Mouse (Mus musculus): ENCODE data around the gene Crxos.

Crxos gene

GRCm38 (mm10) chr7:15921796-15922195, 39.4 kb downstream of the Crxos start:
- peak; percentile 68 for DNase-seq (ENCODE audit: low read depth, low spot score)

DNA sequence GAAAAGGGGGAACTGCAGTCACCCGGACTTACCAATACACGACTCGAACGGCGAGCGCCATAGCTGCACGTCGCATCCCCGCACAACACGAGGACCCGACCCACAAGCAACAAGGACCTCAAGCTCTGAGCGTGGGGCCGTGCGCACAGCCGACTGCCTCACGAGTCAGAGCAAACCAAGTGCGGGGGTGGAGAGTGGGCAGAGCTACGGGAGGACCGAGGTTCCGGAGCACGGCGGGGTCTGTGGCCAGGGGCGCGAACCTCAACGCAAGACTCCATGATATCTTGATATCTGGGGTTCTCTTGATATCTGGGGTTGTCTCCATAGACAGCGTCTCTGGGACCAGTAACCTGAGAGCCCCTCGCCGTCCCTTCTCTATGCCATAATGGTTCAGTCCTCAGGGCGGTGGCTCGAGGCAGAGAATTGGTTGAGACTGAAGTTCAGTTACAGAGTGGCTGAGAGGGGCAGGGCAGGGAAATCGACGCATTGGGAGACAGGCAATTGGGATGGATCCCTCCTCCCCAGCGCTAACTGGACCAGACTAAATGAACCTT, 39.9 kb downstream of the Crxos start, which contains the start of gene Selenow:
TSS of gene Selenow (minus strand) at position 183 of the 554 bp plus-strand sequence.
- DNase-seq (ENCODE audit: low read depth, low spot score), result peak; percentile 94

- peak; percentile 47 for DNase-seq (ENCODE audit: low read depth, low spot score)
These were observed 47.5 kb downstream of the Crxos start for GRCm38 (mm10) chr7:15929910-15930309.

GRCm38 (mm10) chr7:15930543-15930942, 48.1 kb downstream of the Crxos start:
- DNase-seq (ENCODE audit: low read depth, low spot score), result no peak

DNA sequence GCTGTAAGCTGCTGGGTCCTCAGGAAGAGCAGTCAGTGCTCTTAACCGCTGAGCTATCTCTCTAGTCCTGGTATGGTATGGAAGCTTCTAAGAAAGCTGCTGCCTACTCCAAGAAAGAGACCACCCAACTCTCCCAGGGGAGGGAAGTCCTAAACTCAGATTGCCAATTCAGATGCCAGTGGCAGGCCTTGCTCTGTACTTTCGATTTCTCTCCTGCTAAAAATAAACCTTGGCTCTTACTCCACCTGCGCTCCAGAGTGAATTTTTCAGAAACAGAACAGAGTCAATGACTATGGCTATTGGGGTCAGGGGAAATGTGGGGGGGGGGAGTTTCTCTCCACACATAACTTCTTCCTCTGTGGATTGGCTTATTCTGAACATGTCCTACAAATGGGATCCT, 49.2 kb downstream of the Crxos start:
- no peak for DNase-seq (ENCODE audit: low read depth, low spot score)

GRCm38 (mm10) chr7:15933437-15934359, 51.3 kb downstream of the Crxos start:
- DNase-seq (ENCODE audit: low read depth, low spot score), result no peak

GRCm38 (mm10) chr7:15937491-15937890, 55.1 kb downstream of the Crxos start:
- no peak for DNase-seq (ENCODE audit: low read depth, low spot score)

GRCm38 (mm10) chr7:15938621-15939020, 56.2 kb downstream of the Crxos start:
- DNase-seq (ENCODE audit: low read depth, low spot score), result no peak

DNA sequence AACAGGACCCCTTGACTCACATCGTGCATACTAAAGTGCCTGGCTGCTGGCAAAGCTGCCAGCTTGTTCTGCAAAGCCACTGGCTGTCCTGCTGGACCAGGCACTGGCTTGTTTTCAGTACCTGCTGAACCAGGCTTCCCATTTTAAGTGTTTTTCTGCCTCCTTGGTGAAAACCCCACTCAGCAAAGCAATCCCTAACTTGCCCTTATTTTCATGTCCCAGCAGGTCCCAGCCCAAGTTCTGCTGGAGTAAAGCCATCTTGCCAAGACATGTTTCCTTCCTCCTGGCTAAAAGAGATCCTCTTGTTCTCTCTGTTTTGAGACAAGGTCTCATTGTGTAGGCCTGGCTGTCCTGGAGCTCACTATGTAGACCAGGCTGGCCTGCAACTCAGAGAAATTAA, 61.9 kb downstream of the Crxos start:
- DNase-seq (ENCODE audit: low read depth, low spot score), result no peak

- no peak for DNase-seq (ENCODE audit: low read depth, low spot score)
These were observed 62.8 kb downstream of the Crxos start for GRCm38 (mm10) chr7:15945211-15945610.

GRCm38 (mm10) chr7:15945721-15946536, 63.5 kb downstream of the Crxos start, which contains the start of gene Nop53:
TSS of gene Nop53 (minus strand) at chr7:15946074.
- DNase-seq (ENCODE audit: low read depth, low spot score), result peak; percentile 98

DNA sequence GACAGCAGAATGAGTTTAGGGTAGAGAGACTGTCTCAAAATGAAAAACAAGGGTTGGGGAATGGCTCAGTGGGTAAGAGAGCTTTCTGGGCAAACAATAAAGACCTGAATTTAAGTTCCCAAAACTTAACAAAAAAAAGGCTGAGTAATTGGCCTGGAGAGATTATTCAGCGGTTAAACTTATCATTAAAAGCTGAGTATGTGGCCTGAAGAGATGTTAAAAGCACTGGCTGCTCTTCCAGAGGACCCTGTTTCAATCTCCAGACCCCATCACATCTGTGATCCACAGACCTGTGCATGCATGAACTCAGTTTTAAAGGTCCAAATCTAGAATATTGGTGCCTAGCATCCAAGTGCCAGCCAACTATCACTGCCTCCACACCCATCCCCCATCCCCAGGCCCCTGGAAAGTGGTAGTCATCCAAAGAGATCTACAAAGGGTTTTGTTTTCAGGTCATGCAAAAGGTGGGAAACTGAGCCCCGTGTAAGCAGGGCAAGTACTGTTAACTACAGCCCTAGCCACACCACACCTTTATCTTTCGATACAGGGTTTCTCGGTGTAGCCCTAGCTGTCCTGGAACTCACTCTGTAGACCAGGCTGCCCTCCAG, 65.3 kb downstream of the Crxos start:
- no peak for DNase-seq (ENCODE audit: low read depth, low spot score)

GRCm38 (mm10) chr7:15948381-15948941, 66.0 kb downstream of the Crxos start:
- peak; percentile 48 for DNase-seq (ENCODE audit: low read depth, low spot score)

DNA sequence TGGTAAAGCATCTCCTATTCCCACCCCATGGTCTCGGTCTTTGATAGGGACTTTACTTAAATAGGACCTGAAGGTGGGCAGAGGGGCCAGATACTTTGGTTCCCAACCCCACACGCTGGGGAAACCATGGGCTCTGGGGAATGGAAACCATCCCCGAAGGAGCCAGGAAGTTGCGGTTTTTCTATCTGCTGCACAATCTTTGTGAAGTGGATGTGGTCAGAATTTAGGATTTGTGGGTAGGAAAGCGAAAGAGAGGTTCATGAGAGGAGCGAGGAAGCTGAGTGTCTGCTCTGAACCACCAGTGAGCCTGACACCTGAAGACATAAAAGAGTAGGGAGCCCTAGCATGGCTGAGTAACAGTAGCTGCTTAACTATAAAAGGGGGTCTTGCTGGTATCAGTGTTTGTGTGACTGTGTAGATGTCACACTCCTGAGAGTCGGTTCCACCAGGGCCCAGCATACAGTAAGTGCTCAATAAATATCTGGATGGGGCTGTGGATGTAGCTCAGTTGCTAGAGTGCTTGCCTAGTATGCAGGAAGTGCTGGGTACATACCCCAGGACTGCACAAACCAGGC, 66.9 kb downstream of the Crxos start:
- no peak for DNase-seq (ENCODE audit: low read depth, low spot score)

- no peak for DNase-seq (ENCODE audit: low read depth, low spot score)
These were observed 67.6 kb downstream of the Crxos start for GRCm38 (mm10) chr7:15950008-15950407.

- DNase-seq (ENCODE audit: low read depth, low spot score), result no peak
These were observed 70.0 kb downstream of the Crxos start for GRCm38 (mm10) chr7:15952416-15952815.

All from forelimb bud, embryonic 11.5 days (tissue).